Mouse (Mus musculus) brain, adult 2 months (tissue): ENCODE measurements around the gene Pfdn5.

ENCODE experiments used
- DNase-seq: peaks from one replicate; pipeline ENCODE4 v3.0.0; 2011; ENCODE audit warnings: low read depth, low spot score

Pfdn5 gene

DNA sequence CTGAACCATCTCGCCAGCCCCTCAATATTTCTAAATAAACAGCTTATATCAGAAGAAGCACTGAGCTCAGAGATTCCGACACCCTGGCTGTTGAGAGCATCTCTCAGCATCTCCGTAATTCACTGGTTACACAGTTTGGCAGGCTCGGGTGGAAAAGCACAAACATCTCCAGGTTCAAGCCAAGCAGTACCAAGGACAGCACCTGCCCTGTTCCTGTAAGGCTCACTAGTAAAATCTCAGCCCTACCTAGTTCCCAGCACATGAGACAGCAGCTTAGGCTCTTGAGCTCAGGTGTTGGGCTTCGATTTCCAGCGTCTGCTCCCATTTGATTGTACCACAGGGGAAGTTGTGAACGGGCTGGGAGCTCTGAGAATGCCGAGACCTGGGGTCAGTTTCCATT lies 9.3 kb downstream of the Pfdn5 start:
- DNase-seq, result no peak

DNA sequence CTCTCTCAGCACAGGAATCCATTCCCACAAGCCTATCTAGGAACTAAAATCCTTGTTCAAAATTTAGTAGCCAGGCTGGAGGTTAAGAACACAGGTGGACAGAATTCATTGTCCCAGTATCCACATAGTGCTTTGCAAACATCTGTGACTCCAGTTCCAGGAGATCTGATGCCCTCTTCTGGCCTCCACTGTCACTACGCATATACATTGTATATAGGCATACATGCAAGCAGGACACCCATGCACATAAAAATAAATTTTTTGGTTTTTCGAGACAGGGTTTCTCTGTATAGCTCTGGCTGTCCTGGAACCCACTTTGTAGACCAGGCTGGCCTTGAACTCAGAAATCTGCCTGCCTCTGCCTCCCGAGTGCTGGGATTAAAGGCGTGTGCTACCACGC lies 10.0 kb downstream of the Pfdn5 start:
- peak; percentile 27 for DNase-seq

DNA sequence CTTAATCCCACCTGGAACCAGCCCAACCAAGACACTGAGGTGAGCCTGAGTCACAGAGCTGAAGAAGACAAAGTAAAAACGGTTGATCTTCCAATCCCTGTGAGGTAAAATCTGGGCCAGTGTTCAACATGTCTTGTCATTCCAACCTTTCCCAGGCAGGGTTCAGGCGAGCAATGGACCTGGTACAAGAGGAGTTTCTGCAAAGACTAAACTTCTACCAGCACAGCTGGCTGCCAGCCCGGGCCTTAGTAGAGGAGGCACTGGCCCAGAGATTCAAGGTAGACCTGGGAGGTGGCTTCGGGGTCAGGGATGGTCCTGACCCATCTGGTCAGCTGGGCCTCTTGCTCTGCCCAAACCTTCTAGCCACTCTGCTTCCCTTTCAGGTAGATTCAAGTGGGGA lies 11.0 kb downstream of the Pfdn5 start:
- DNase-seq, result no peak

DNA sequence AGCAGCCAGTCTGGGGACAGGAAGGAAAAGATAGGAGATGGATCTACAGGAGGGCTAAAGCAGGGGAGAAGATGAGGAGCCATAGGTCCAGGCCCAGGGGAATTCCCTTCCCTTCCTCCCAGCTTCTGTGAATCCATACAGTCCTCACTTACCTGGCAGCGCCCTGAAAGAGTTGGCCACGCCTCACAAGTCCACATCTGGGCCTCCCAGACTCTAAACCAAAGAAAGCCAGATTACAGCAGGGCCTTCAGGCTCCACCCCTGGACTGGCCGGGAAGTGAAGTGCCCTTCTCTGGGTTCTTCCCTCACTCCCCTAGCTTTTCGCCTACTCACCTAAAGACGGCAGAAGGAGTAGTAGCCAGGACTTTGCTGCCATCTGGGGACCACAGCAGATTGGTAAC lies 13.7 kb downstream of the Pfdn5 start:
- no peak for DNase-seq

DNA sequence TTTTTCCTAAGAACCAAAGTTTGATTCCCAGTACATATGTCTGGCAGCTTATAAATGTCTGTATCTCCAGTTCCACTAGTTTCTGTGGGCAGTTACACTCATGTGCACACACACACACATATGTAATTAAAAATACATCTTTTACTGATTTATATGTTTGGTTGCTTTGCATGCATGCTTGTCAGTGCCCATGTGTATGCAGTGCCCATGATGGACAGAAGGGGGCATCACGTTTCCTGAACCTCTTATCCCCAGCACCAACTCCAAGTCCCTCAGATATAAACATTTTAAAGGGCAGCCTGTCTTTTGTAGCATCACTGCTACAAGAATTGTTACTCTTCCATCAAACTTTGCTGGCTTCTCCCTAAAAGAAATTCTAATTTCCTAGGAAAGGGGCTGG lies 15.7 kb downstream of the Pfdn5 start:
- peak; percentile 67 for DNase-seq

DNA sequence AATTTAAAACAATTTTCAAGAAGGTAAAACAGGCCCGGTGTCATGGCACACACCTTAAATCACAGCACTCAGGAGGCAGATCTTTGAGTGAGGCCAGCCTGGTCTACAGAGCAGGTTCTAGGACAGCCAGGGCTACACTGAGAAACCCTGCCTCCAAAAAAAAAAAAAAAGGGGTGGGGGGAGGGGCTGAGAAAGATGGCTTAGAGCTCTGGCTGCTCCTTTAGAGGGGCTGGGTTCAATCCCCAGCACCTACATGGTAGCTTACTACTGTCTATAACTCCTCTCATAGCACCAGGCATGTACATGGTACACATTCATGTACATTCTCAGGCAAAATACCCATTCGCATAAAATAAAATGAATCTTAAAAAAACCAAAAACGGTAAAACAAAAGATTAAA lies 18.6 kb downstream of the Pfdn5 start:
- no peak for DNase-seq

DNA sequence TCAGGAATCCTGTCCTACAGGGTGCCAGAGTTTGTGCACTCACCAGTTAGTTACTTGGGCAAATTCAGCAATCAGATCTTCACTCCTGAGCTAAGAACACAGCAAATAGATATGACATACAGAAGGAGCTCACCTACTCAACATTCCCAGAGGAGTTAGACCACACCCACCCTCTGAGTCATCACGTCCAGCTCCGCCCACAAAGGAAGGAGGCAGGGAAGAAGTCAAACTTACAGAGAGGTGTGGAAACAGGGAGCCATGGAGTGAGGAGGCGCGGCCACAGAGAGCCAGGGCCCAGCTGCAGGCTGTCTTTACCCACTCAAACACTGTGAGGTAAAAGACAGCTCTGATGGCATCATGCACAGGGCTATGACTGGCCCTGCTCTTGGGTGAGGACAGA lies 20.5 kb downstream of the Pfdn5 start:
- no peak for DNase-seq

DNA sequence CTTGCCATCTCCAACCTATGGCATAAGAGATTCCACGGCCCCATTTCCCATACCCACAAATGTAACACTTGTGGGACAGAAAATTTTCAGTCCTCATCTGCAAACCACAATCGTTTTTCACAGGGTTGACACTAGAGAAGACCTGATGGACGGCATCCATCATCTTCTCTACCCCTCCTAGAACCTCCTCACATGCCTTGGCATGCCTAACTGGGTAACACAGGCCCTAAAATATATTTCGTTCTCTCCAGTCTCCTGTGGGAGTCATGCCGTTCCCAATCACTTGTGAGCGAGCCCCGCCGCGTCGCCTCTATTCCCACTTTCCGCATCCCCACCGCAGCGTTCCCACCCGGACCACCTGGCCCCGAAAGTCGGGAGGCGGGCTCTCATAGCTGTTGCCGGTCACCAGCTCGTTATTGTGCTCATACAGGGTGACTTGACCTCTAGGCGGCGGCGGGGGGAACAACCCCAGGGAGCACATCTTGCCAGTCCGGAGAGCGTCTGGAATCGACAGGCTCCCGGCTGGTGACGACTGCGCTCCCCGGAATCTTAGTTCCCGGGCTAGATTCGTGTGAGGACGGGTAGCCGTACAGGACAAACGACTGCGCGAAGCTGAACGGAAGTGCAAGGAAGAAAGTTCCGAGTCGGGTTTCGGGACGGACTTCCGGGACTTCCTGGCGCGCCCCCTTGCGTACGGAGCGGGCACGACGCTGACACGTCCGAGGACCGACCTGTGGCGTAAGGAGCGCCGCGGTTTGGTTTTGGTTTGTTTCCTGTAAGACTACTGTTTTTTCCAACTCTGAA lies 24.4 kb downstream of the Pfdn5 start, which contains the start of gene Aaas:
Gene Aaas (minus strand): TSS at position 634 of the 804 bp plus-strand sequence.
- peak; percentile 99 for DNase-seq

DNA sequence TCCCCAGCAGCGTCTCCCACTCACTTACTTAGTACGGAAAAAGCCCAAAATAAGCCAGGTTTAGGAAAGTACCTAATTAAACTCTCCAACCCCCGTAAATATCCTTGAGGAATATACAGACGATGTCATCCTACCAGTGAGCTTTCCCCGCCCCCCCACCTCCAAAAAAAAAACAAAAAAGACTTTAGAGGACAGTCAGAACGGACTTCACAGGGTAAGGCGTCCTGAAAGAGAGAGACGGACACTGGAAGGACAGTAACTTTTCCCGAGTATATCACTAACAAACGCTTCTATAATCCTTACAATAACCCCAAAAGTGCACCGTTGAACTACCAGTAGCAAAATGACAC lies 25.0 kb downstream of the Pfdn5 start:
- DNase-seq, result no peak

DNA sequence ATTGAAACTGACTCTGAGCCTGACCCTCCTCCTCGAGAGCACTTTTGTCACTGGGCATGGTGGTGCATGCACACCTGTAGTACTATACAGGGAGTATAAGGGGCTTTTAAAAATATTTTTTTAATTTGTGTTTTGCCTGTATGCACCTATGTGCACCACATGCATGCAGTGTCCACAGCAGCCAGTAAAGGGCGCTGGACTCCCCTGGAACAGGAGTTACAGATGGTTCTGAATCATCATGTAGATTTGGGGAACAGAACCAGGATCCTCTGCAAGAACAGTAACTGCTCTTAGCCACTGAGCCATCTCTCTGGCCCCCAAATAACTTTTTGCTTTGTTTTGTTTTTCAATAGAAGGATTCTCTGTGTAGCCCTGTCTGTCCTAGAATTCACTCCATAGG lies 26.3 kb downstream of the Pfdn5 start:
- no peak for DNase-seq

DNA sequence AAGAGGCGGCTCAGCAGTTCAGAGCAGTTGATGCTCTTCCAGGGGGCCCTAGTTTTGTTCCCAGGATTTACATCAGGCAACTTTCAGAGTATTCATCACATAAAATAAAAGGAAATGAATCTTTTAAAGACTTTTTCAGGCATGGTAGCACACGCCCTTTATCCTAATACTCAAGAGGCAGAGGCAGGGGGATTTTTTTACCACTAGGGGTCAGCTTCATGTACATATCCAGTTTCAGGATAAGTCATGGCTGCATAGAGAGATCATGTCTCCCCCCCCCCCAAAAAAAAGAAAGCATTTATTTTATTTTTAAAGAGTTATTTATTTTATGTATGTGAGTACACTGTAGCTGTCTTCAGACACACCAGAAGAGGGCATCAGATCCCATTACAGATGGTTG lies 28.1 kb downstream of the Pfdn5 start:
- DNase-seq, result no peak

DNA sequence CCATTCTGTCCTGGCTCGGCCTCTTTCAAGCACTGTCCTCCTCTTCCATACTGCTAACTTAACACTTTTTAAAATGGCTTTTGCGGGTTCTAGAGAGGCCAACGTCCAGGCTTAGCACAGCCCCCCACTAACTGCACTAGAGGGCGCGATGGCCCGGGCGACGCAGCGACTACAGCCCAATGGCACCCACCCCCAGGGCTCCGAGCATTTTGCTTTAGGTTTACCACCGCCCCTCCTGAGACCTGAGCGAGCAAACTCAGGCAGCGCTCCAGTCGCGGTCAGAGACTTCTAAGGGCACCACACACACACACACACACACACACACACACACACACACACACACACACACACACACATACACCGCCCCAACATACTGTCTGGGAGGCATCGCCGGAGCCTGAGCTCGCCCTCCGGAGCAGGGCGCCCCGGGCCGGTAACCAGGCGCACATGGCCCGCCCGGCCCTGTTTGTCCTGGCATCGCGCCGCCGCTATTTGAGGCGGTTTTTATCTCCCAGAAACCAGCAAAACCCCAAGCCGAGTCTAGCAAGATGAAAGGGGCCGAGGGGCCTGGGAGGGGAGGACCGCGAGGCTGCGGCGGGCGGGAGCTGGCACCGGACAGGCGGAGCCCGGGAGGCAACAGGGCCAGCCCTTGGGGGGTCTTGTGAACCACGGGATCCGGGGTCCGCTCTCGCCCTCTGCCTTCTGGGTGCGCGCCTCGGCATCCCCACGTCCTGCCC lies 29.4 kb downstream of the Pfdn5 start:
- DNase-seq, result peak; percentile 73

DNA sequence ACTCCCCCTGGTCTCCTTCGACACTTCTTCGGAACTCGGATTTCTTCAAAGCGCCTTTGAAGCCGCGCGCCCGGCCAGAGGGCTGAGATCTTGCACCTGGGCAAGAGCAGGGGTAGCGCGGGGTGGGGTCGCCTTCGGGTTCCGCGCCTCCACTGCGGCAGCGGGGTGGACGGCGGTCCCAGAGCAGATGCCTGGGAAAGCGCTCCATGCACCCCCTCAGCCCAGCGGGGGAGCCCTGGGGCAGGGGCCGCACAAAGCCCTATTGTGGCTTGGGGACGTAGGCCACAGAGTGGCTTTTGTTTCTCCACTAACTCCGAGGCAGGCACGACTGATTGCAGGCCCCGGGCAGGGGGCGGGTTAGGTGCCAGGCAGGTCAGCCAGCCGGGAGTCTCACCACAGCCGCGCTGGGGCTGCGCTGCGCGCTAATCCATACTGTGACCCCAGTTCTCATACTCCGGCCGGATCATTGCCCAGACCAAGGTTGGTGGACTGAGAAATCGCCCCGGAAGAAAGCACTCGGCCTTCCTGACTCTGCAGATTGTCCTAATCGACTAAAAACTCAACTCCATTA lies 30.0 kb downstream of the Pfdn5 start:
- peak; percentile 91 for DNase-seq

DNA sequence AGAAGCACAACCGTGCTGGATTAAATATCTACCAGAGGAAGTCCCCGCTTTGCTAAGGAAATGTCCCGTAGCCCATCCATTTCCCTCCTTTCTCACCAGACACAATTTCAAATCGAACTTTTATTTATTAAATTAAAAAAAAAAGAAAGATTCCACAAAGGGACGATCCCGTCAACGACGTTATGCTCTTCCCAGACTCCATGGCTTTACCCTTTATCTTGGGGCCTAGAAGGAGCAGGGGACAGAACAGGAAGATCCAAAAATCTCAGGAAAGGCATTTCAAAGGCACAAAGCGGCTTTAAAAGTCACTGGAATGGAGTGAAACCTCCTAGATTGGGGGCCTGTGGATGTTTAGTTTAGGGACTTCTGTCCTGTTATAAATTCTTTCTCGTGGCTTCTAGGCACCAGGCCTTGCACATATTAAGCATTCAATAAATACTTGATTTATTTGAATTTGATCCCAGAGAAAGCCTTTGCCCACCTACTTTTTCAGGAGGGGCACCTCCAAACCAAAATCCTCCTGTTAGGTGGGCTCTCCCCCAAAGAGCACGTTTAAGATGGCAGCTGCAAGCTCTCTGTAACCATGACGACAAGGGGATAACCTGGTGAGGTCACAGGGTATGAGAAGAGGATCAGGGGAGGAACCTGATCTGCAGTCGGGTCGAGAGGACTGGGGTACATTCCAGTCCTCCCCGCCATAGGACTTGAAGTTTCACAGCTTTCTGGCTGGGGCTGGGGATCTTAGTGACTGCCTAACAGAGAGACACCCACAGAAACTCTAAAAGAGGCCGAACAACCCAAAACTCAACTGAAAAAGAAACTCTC lies 30.8 kb downstream of the Pfdn5 start:
- no peak for DNase-seq

DNA sequence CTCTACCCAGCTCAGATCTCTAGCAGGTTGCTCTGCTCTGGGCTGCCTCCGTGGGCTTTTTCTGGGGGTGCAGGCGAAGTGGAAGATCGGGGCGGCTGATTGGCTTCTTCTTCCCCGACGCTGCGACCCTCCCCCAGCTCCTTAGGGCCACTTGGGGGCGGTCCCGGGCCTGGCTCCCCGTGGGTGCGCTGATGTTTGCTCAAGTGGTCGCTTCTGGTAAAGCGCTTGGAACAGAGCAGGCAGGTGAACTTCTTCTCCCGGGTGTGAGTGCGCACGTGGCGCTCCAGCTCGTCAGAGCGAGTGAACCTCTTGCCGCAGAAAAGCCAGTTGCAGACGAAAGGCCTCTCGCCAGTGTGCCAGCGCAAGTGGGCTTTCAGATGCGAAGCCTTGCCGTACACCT lies 32.2 kb downstream of the Pfdn5 start:
- no peak for DNase-seq

DNA sequence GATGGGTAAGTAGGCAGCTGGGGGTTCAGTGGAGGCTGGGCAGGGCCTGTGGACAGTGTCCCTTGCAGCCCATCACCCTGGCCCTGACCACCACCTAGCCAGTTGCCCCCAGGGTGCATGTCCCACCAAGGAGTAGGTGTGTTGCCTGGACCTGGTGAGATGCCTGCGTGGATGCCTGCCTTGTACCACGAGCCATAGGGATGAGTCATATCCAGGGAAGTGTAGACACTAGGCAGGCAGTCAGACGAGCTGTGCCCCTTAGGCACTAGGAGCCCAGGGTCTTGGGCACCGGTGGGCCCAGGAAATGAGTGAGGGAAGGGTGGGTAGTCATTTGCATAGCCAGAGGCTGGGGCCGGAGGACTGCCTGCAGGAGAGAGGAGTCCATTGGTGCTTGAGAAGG lies 32.9 kb downstream of the Pfdn5 start:
- DNase-seq, result no peak

DNA sequence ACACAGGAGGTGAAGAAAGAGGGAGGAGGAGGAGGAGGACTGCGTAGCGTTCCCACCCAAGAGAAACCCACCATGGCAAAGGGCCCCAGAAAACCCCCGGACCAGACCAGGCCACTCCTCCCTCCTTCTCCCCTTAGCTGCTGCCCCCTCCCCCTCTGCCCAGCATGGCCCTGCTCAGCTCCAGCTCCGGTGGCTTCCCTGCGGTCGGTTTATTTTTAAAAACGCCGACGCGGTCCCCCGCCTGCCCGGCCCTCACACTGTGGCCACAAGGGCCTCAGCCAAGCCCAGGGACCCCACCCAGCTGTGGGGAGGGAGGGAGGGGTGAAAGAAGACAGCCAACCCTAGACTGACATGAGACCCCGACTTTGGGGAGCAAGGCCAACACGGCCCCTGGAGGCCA lies 36.7 kb downstream of the Pfdn5 start:
- DNase-seq, result no peak

DNA sequence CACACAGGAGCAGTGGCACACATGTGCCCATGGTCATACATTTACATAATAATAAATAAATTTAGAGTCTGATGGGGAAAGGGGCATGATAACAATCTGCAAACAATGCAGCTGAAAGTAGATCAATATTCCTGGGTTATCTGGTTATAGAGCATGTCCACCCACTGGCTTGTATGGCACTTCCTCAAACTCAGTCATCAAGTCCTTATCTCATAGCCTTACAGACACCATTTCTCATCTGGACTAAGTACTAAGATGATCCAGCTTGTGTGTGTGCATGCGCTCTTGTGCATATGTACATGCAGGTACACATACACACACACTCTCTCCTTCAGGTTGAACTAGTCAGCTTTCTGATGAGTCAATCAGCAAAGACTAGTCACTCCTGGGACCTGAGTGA lies 38.8 kb downstream of the Pfdn5 start:
- DNase-seq, result no peak

DNA sequence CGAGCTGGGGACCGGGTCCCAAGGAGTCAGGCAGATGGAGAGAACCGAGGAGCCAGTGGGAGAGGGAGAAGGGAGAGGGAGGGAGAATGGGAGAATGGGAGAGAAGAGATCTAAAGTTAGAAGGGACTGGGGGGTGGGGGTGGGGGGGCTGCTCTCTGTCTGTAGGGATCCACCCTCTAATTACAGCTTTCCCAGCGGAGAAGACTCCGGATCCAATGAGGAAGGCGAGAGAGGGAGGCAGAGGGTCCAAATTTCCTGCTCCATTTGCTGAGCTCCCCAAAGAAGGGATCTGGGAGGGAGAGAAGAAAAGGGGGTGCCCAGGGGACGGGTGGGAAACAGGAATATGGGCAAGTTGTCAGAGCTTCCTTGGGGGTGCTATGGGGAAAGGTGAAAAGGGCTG lies 40.3 kb downstream of the Pfdn5 start:
- peak; percentile 72 for DNase-seq

DNA sequence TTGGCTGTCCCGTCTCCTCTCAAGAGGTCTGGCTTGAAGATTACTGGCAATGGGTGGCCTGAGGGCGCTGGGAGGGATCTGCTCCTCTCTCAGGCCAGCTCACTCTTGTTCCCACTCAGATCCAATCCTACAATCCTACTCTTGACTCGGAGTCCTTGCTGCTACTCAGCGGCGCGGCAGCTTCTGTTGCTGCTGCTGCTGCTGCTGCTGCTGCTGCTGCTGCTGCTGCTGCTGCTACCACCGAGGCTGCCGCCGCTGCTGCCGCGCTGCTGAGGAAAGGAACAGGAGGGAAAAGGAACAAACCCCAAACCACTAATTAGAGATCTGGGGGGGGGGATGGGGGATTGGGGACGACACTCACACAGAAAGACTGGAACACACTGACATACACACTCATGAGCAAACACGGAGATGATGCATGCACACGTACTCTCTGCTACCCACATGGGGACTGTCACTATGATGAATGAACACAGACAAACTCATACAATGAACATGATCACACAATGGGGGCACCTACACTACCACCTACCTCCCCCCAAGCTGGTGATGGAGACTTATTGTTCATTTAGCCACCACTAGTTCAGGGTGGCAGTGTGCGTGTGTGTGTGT lies 40.9 kb downstream of the Pfdn5 start, which contains the start of gene Sp7:
Gene Sp7 (minus strand): TSS at position 450 of the 612 bp plus-strand sequence.
- peak; percentile 40 for DNase-seq

DNA sequence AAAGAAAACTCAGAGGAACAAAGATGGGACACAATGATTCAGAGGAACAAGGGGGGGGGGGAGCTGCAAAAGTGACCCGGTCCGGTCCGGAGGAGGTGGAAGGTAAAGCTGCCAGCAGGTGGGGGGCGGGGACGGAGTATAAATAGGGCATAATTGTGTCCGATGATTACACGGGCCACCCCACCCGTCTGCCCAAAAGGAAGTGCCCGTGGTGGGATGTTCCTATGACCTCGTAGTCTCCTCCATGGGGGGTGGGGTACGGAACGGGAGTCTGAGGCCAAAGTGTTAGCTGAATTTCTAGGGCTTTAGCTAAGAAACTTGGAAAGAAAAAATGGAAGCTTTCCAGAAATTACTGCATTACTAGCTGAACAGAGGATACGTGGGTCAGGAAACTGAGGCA lies 44.1 kb downstream of the Pfdn5 start:
- DNase-seq, result no peak

DNA sequence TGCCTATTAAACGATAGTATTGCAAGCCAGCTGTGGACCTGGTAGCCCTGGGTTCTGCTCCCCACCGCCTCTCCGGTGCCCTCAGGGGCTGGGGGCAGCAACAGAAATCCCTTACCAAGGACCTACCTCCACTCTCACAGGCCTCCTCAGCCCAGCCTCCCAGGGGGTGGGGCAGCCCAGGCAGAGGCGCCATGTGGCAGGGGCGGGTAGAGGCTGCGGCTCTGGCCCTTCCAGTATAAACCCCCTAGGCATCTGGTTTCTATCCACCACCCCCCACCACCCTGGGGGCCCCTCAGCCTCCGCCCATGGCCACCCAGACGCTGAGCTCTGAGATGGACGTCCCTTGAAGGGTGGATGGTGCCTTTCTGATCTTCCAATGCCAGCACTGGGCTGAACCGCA lies 44.8 kb downstream of the Pfdn5 start:
- DNase-seq, result no peak
